Mouse (Mus musculus) megakaryocyte progenitor cell, adult 5-6 weeks (primary cell): ENCODE measurements at regions not wholly inside any gene's neighbourhood (a gene's known extent, or its start where the extent isn't known, plus 50 kb on each side); places are given as distances from the start of the nearest gene placed in this dataset.
A peak's percentile ranks its signal among the peaks of the same experiment; 100 is the strongest.

ENCODE experiments used
- ATAC-seq: replicated peaks from 2 replicates; pipeline ENCODE4 v1.8.0; 2016; ENCODE audit warnings: mild to moderate bottlenecking, moderate TSS enrichment, inconsistent platforms; ENCODE audit not compliant: poor library complexity

- no peak for ATAC-seq
These were observed 359.6 kb upstream of the Atp2b1 start for GRCm38 (mm10) chr10:98554575-98554974.

- no peak for ATAC-seq
These were observed 356.6 kb upstream of the Atp2b1 start for GRCm38 (mm10) chr10:98557470-98558060.

- ATAC-seq, result no peak
These were observed 355.6 kb upstream of the Atp2b1 start for GRCm38 (mm10) chr10:98558560-98558959.

GRCm38 (mm10) chr10:98562297-98562912 is 351.8 kb upstream of the Atp2b1 start:
- ATAC-seq, result no peak

- peak; percentile 37; the same call in 1 of the 2 replicates for ATAC-seq
These were observed 341.2 kb upstream of the Atp2b1 start for GRCm38 (mm10) chr10:98572782-98573536.

GRCm38 (mm10) chr10:98577040-98577439 is 337.2 kb upstream of the Atp2b1 start:
- ATAC-seq, result no peak

- no peak for ATAC-seq
These were observed 329.4 kb upstream of the Atp2b1 start for GRCm38 (mm10) chr10:98584776-98585175.

GRCm38 (mm10) chr10:98589726-98590125 is 324.5 kb upstream of the Atp2b1 start:
- no peak for ATAC-seq

- ATAC-seq, result no peak
These were observed 322.1 kb upstream of the Atp2b1 start for GRCm38 (mm10) chr10:98592154-98592553.

- no peak for ATAC-seq
These were observed 320.3 kb upstream of the Atp2b1 start for GRCm38 (mm10) chr10:98593910-98594309.

- no peak for ATAC-seq
These were observed 305.8 kb upstream of the Atp2b1 start for GRCm38 (mm10) chr10:98608221-98608941.

- ATAC-seq, result peak; percentile 34; the same call in 1 of the 2 replicates
These were observed 303.5 kb upstream of the Atp2b1 start for GRCm38 (mm10) chr10:98610708-98611107.

GRCm38 (mm10) chr10:98611707-98612360 is 302.4 kb upstream of the Atp2b1 start:
- no peak for ATAC-seq

- ATAC-seq, result peak; percentile 96
These were observed 295.3 kb upstream of the Atp2b1 start for GRCm38 (mm10) chr10:98618736-98619525.

- ATAC-seq, result no peak
These were observed 290.1 kb upstream of the Atp2b1 start for GRCm38 (mm10) chr10:98624103-98624502.

GRCm38 (mm10) chr10:98624681-98625321 is 289.4 kb upstream of the Atp2b1 start:
- peak; percentile 76 for ATAC-seq

GRCm38 (mm10) chr10:98628191-98628590 is 286.0 kb upstream of the Atp2b1 start:
- ATAC-seq, result no peak

GRCm38 (mm10) chr10:98629248-98629647 is 285.0 kb upstream of the Atp2b1 start:
- peak; percentile 35 for ATAC-seq

- no peak for ATAC-seq
These were observed 276.2 kb upstream of the Atp2b1 start for GRCm38 (mm10) chr10:98637759-98638611.
